Mouse (Mus musculus): ENCODE measurements around the gene Cep83. TPM values are rescaled to one million over a fixed set of nuclear protein-coding genes. Genes with fewer than 3 reads are reported as not detected.

The Cep83 gene
- polyA plus RNA-seq, 1 experiment, result 3.2 TPM

GRCm38 (mm10) chr10:94826436-94826835, 138.0 kb downstream of the Cep83 start:
- no peak for TF ChIP-seq POLR2A (IDR thresholded peaks at IDR 0.05; ENCODE audit: low read depth, low read length)
- TF ChIP-seq CTCF (IDR thresholded peaks at IDR 0.05; ENCODE audit: extremely low read depth, insufficient read length, insufficient replicate concordance, low read depth, low read length), result no peak
- no peaks in the 10 kb centered on the region for H3K36me3 ChIP-seq (ENCODE audit: control insufficient read depth, insufficient read depth, low read length)
- WGBS, result 90% methylated on average over 12 of the region's 12 CpGs
- H3K27ac ChIP-seq (ENCODE audit: insufficient read depth, low read depth, low read length), result no peak overlapping the region
- no peak overlapping the region for H3K4me3 ChIP-seq (ENCODE audit: low read depth, low read length)
- no peaks in the 10 kb centered on the region for H3K27me3 ChIP-seq (ENCODE audit: control insufficient read depth, insufficient read depth, low read length)
- peaks cover 3% of the 10 kb centered on the region; the same call in 1 of the 2 replicates for H3K4me1 ChIP-seq (ENCODE audit: control insufficient read depth, insufficient read depth, insufficient read length, low read length)

- peaks cover 3% of the 10 kb centered on the region; the same call in 1 of the 2 replicates for H3K4me1 ChIP-seq (ENCODE audit: control insufficient read depth, insufficient read depth, insufficient read length, low read length)
- no peak overlapping the region; the same call in 1 of the 2 replicates for H3K27ac ChIP-seq (ENCODE audit: insufficient read depth, low read depth, low read length)
- H3K4me3 ChIP-seq (ENCODE audit: low read depth, low read length), result no peak overlapping the region
- TF ChIP-seq CTCF (IDR thresholded peaks at IDR 0.05; ENCODE audit: extremely low read depth, insufficient read length, insufficient replicate concordance, low read depth, low read length) (no peak), POLR2A (IDR thresholded peaks at IDR 0.05; ENCODE audit: low read depth, low read length) (no peak)
- no peaks in the 10 kb centered on the region for H3K27me3 ChIP-seq (ENCODE audit: control insufficient read depth, insufficient read depth, low read length)
- 80% methylated on average over 10 of the region's 10 CpGs for WGBS
- no peaks in the 10 kb centered on the region for H3K36me3 ChIP-seq (ENCODE audit: control insufficient read depth, insufficient read depth, low read length)
Observed at GRCm38 (mm10) chr10:94827325-94827724, 138.9 kb downstream of the Cep83 start.

- Histone ChIP-seq H3K36me3 (ENCODE audit: control insufficient read depth, insufficient read depth, low read length) (no peaks in the 10 kb centered on the region), H3K4me3 (ENCODE audit: low read depth, low read length) (no peak overlapping the region), H3K27ac (ENCODE audit: insufficient read depth, low read depth, low read length) (peak overlapping the region; percentile 37), H3K27me3 (ENCODE audit: control insufficient read depth, insufficient read depth, low read length) (no peaks in the 10 kb centered on the region), H3K4me1 (ENCODE audit: control insufficient read depth, insufficient read depth, insufficient read length, low read length) (peaks cover 3% of the 10 kb centered on the region; the same call in 1 of the 2 replicates)
- 79% methylated on average over 14 of the region's 14 CpGs for WGBS
- no peak for TF ChIP-seq CTCF (IDR thresholded peaks at IDR 0.05; ENCODE audit: extremely low read depth, insufficient read length, insufficient replicate concordance, low read depth, low read length)
Observed at GRCm38 (mm10) chr10:94827890-94828733, 139.7 kb downstream of the Cep83 start.

- Histone ChIP-seq H3K4me3 (ENCODE audit: low read depth, low read length) (no peak overlapping the region), H3K27ac (ENCODE audit: insufficient read depth, low read depth, low read length) (peak overlapping the region; percentile 28; the same call in 1 of the 2 replicates), H3K4me1 (ENCODE audit: control insufficient read depth, insufficient read depth, insufficient read length, low read length) (peaks cover 3% of the 10 kb centered on the region; the same call in 1 of the 2 replicates), H3K36me3 (ENCODE audit: control insufficient read depth, insufficient read depth, low read length) (no peaks in the 10 kb centered on the region), H3K27me3 (ENCODE audit: control insufficient read depth, insufficient read depth, low read length) (no peaks in the 10 kb centered on the region)
- WGBS, result 86% methylated on average over 7 of the region's 7 CpGs
- TF ChIP-seq POLR2A (IDR thresholded peaks at IDR 0.05; ENCODE audit: low read depth, low read length), result no peak
- no peak for TF ChIP-seq CTCF (IDR thresholded peaks at IDR 0.05; ENCODE audit: extremely low read depth, insufficient read length, insufficient replicate concordance, low read depth, low read length)
Observed at GRCm38 (mm10) chr10:94828734-94829230, 140.3 kb downstream of the Cep83 start.

- peaks cover 3% of the 10 kb centered on the region; the same call in 1 of the 2 replicates for H3K4me1 ChIP-seq (ENCODE audit: control insufficient read depth, insufficient read depth, insufficient read length, low read length)
- no peak for TF ChIP-seq CTCF (IDR thresholded peaks at IDR 0.05; ENCODE audit: extremely low read depth, insufficient read length, insufficient replicate concordance, low read depth, low read length)
- no peak for TF ChIP-seq POLR2A (IDR thresholded peaks at IDR 0.05; ENCODE audit: low read depth, low read length)
- peak overlapping the region; percentile 5; the same call in 1 of the 2 replicates for H3K27ac ChIP-seq (ENCODE audit: insufficient read depth, low read depth, low read length)
- peak overlapping the region; percentile 43 for H3K4me3 ChIP-seq (ENCODE audit: low read depth, low read length)
- no peaks in the 10 kb centered on the region for H3K36me3 ChIP-seq (ENCODE audit: control insufficient read depth, insufficient read depth, low read length)
- 10% methylated on average over 6 of the region's 6 CpGs for WGBS
- no peaks in the 10 kb centered on the region for H3K27me3 ChIP-seq (ENCODE audit: control insufficient read depth, insufficient read depth, low read length)
Observed at GRCm38 (mm10) chr10:94829407-94829806, 141.0 kb downstream of the Cep83 start.

- Histone ChIP-seq H3K4me3 (ENCODE audit: low read depth, low read length) (no peak overlapping the region), H3K36me3 (ENCODE audit: control insufficient read depth, insufficient read depth, low read length) (no peaks in the 10 kb centered on the region), H3K27me3 (ENCODE audit: control insufficient read depth, insufficient read depth, low read length) (no peaks in the 10 kb centered on the region), H3K4me1 (ENCODE audit: control insufficient read depth, insufficient read depth, insufficient read length, low read length) (no peaks in the 10 kb centered on the region), H3K27ac (ENCODE audit: insufficient read depth, low read depth, low read length) (no peak overlapping the region)
- TF ChIP-seq POLR2A (IDR thresholded peaks at IDR 0.05; ENCODE audit: low read depth, low read length) (no peak), CTCF (IDR thresholded peaks at IDR 0.05; ENCODE audit: extremely low read depth, insufficient read length, insufficient replicate concordance, low read depth, low read length) (no peak)
- 58% methylated on average over 9 of the region's 9 CpGs for WGBS
Observed at GRCm38 (mm10) chr10:94835874-94836273, 147.4 kb downstream of the Cep83 start.

Measured in small intestine, adult 2 months (tissue).